Mouse (Mus musculus) lung, postnatal 0 days (tissue): ENCODE measurements at regions not wholly inside any gene's neighbourhood (a gene's known extent, or its start where the extent isn't known, plus 50 kb on each side); places are given as distances from the start of the nearest gene placed in this dataset.

Source experiments
- ATAC-seq: fragments of 200-750 bp; cut with Nextera tagmentation; 2 replicates; pipeline ENCODE4 v1.8.0; 2017; ENCODE audit warnings: moderate library complexity
- DNase-seq: peaks from one replicate; pipeline ENCODE4 v3.0.0-alpha.2; 2016; ENCODE audit warnings: low spot score
- H3K27ac ChIP-seq: fragments of 300-500 bp; sonication (generic); 2 replicates; pipeline ENCODE4 v1.5.1; 2014; ENCODE audit warnings: antibody characterized with exemption, mild to moderate bottlenecking, low read length, mixed read lengths
- H3K27me3 ChIP-seq: fragments of 300-500 bp; sonication (generic); replicated peaks from 2 replicates; pipeline ENCODE4 v1.6.1; 2014; ENCODE audit warnings: low read length, mixed read lengths; ENCODE audit not compliant: insufficient read depth
- H3K36me3 ChIP-seq: fragments of 300-500 bp; sonication (generic); 2 replicates; pipeline ENCODE4 v1.6.1; 2014; ENCODE audit warnings: low read length, mixed read lengths; ENCODE audit not compliant: insufficient read depth
- H3K4me1 ChIP-seq: fragments of 300-500 bp; sonication (generic); 2 replicates; pipeline ENCODE4 v1.6.1; 2014; ENCODE audit warnings: antibody characterized with exemption, low read depth, low read length, mixed read lengths; ENCODE audit not compliant: insufficient read depth
- H3K4me2 ChIP-seq: fragments of 300-500 bp; sonication (generic); replicated peaks from 2 replicates; pipeline ENCODE4 v1.6.1; 2014; ENCODE audit warnings: low read depth, mild to moderate bottlenecking, low read length, moderate library complexity, mixed read lengths
- H3K4me3 ChIP-seq: fragments of 300-500 bp; sonication (generic); 2 replicates; pipeline ENCODE4 v1.5.1; 2014; ENCODE audit warnings: low read depth, low read length
- H3K9ac ChIP-seq: fragments of 300-500 bp; sonication (generic); replicated peaks from 2 replicates; pipeline ENCODE4 v1.6.1; 2014; ENCODE audit warnings: low read depth, mild to moderate bottlenecking
- H3K9me3 ChIP-seq: fragments of 300-500 bp; sonication (generic); 2 replicates; pipeline ENCODE4 v1.6.1; 2016; ENCODE audit warnings: low read length, mixed read lengths
- CTCF ChIP-seq: IDR thresholded peaks from 2 replicates; pipeline ENCODE4 v1.5.1; 2016; ENCODE audit warnings: antibody characterized with exemption, mild to moderate bottlenecking
- EP300 ChIP-seq: IDR thresholded peaks from 2 replicates; pipeline ENCODE4 v1.6.1; 2016; ENCODE audit warnings: antibody characterized with exemption, mild to moderate bottlenecking, control low read depth
- WGBS: fragments of 180-500 bp; shearing (Covaris S2); extraction: QIAGEN DNeasy Blood & Tissue Kit; methylation state at CpG from one replicate; pipeline ENCODE4 v1.1.7; 2014; 5-methylcytosine and 5-hydroxymethylcytosine counted together

DNA sequence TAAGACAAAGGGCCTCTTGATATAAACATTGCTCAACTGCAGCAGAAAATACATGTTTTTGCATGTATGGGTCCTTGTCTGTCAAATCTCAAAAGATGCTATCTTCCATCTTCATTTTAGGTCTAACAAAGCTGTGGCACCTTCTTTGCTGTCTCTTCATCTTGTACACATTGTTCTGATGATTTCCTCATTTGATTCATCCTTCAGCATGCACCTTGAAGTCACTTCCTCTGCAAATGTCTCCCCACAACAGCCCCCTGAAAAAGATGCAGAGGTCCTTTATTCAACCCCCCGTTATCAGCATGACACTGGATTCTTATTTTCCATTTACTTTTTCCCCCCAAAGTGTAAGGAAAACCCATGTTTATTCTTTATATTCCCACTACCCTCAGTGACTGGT is 290.5 kb upstream of the Kcnh8 start:
- Histone ChIP-seq H3K36me3 (no peaks in the 10 kb centered on the region), H3K9ac (no peak overlapping the region), H3K9me3 (no peaks in the 10 kb centered on the region), H3K27me3 (no peaks in the 10 kb centered on the region), H3K27ac (no peak overlapping the region), H3K4me3 (no peak overlapping the region), H3K4me1 (no peaks in the 10 kb centered on the region), H3K4me2 (no peak overlapping the region)
- no peak for ATAC-seq
- no peak for DNase-seq
- WGBS: 67% methylated on average over 1 of the region's 1 CpGs
- TF ChIP-seq CTCF (no peak), EP300 (no peak)

DNA sequence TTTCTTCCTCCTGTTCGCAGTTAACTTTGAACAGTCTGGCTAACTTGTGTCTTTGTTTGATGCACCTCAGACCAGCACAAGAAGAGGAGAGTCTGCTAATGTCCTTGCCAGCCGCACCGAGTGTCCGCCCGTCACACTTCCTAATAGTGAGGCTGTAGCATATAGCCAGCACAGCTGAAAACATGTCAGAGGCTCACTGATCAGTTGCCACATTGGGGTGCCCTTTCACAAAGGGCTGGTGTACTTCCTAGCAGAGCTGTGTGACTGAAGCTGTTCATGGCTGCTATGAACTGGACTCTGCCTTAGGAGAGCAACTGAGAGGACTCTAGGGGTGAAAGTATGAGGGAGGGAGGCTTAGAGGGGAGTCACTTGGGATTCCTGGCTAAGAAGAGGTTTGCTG is 293.7 kb upstream of the Kcnh8 start:
- no peaks in the 10 kb centered on the region for H3K9me3 ChIP-seq
- no peak overlapping the region for H3K4me2 ChIP-seq
- no peak for ATAC-seq
- H3K27me3 ChIP-seq: no peaks in the 10 kb centered on the region
- WGBS: 85% methylated on average over 5 of the region's 5 CpGs
- H3K4me3 ChIP-seq: no peak overlapping the region
- TF ChIP-seq CTCF (no peak), EP300 (no peak)
- no peak overlapping the region for H3K27ac ChIP-seq
- H3K36me3 ChIP-seq: no peaks in the 10 kb centered on the region
- DNase-seq: no peak
- no peaks in the 10 kb centered on the region for H3K4me1 ChIP-seq
- H3K9ac ChIP-seq: no peak overlapping the region

DNA sequence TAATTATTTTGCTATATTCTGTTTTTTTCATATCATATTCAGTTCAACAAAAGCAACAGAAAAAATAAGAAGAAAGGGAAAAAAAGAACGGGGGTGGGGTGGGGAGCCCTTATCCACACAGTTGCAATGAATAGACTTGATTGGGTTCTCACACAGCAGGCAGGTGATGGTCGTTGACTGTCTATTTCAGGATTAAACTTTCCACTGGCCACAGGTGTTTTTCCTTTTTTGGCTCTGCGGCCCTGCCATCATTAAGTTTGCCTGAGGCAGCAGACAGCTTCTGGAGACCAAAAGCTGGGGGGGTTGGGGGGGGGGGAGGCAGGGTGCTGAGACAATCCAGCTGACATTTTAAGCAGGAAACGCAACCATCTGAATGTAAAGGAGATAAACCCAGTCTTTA is 298.4 kb upstream of the Kcnh8 start:
- ATAC-seq (no peak), DNase-seq (no peak)
- no peak overlapping the region for H3K9ac ChIP-seq
- H3K9me3 ChIP-seq: no peaks in the 10 kb centered on the region
- H3K4me1 ChIP-seq: no peaks in the 10 kb centered on the region
- H3K4me3 ChIP-seq: no peak overlapping the region
- no peak overlapping the region for H3K4me2 ChIP-seq
- no peak overlapping the region for H3K27ac ChIP-seq
- no peaks in the 10 kb centered on the region for H3K36me3 ChIP-seq
- TF ChIP-seq CTCF (no peak), EP300 (no peak)
- 60% methylated on average over 4 of the region's 4 CpGs for WGBS
- H3K27me3 ChIP-seq: no peaks in the 10 kb centered on the region

DNA sequence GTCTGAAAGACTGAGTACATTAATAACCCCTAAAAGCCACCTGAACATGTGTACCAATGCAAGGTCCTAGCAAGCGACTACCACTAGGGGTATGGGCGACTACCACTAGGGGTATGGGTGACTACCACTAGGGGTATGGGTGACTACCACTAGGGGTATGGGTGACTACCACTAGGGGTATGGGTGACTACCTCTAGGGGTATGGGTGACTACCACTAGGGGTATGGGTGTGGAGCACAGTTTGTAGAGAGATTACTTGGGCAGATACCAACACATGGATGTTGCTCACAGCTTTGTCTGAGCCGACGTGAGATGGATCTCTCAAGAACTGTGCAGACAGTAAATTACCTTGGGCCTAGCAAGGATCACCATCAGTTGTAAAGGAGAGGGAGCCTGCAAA is 299.2 kb upstream of the Kcnh8 start:
- no peak overlapping the region for H3K9ac ChIP-seq
- no peak overlapping the region for H3K4me3 ChIP-seq
- 89% methylated on average over 4 of the region's 4 CpGs for WGBS
- H3K4me2 ChIP-seq: no peak overlapping the region
- DNase-seq: no peak
- ATAC-seq: no peak
- no peaks in the 10 kb centered on the region for H3K9me3 ChIP-seq
- H3K36me3 ChIP-seq: no peaks in the 10 kb centered on the region
- H3K4me1 ChIP-seq: no peaks in the 10 kb centered on the region
- no peaks in the 10 kb centered on the region for H3K27me3 ChIP-seq
- no peak overlapping the region for H3K27ac ChIP-seq
- TF ChIP-seq CTCF: no peak
- TF ChIP-seq EP300: no peak

DNA sequence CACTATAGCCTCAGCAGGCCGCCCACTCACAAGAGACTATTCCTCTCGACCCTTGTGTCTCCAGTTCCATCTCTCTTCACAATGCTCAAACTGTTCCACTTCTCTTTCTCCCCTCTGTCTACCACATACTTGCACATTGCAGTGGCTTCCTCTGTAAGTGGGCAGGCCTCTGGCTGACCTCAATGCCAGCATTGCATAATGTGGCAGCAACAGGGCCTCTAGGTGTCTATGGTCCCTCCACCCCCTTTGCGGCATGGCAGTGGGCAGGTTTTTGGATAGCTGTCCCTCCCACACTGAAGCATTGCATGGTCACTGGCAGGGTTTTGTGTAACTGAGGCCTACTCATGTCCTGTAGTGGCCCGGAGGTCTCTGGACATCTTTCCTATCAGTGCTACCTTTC is 302.7 kb upstream of the Kcnh8 start:
- H3K4me3 ChIP-seq: no peak overlapping the region
- H3K9me3 ChIP-seq: no peaks in the 10 kb centered on the region
- no peak overlapping the region for H3K27ac ChIP-seq
- H3K4me1 ChIP-seq: no peaks in the 10 kb centered on the region
- 84% methylated on average over 4 of the region's 4 CpGs for WGBS
- DNase-seq (no peak), ATAC-seq (no peak)
- no peak overlapping the region for H3K9ac ChIP-seq
- no peak overlapping the region for H3K4me2 ChIP-seq
- TF ChIP-seq EP300: no peak
- no peak for TF ChIP-seq CTCF
- H3K27me3 ChIP-seq: no peaks in the 10 kb centered on the region
- H3K36me3 ChIP-seq: no peaks in the 10 kb centered on the region

DNA sequence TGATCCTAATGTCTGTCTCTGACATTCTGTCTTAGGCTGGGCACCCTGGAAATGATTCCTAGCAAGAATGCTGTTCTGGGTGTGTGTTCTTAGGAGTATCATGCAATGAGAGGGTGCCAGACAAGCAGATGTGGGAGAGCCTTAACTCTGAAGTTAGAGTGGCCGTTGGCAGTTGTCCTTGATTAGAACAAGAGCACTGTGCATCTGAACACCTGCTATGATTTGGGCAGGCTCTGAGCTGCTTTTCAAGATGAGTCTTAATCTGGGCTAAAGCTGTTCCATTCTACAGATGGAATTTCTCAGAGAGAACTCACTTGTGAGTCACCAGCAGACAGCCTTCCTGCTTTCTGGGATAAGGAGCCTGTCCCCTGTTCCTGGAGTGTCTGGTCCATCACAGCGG is 317.1 kb upstream of the Kcnh8 start:
- H3K4me3 ChIP-seq: no peak overlapping the region
- no peaks in the 10 kb centered on the region for H3K27me3 ChIP-seq
- no peaks in the 10 kb centered on the region for H3K9me3 ChIP-seq
- no peaks in the 10 kb centered on the region for H3K4me1 ChIP-seq
- DNase-seq (no peak), ATAC-seq (no peak)
- H3K27ac ChIP-seq: no peak overlapping the region
- TF ChIP-seq CTCF: no peak
- no peak for TF ChIP-seq EP300
- no peak overlapping the region for H3K4me2 ChIP-seq
- no peak overlapping the region for H3K9ac ChIP-seq
- no peaks in the 10 kb centered on the region for H3K36me3 ChIP-seq
- 69% methylated on average over 2 of the region's 2 CpGs for WGBS

DNA sequence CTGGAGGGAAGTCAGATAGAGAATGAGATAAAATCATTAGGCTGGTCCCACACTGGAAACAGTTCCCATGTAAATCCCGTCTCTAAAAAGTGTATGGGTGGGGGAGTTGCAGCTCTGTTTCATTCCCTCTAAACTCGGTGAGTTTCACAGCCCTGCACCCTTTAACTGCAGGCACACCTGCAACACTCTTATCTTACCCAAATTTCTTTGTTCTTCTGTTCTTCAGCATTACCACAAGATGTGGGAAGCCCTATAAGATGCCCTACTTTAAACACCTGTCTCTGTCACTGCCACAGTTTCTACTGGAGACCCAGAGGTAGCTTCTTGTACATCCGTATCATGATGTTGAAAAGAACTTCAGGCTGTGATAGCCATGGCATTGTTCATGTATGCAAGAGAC is 320.2 kb upstream of the Kcnh8 start:
- Histone ChIP-seq H3K9me3 (no peaks in the 10 kb centered on the region), H3K4me3 (no peak overlapping the region), H3K36me3 (no peaks in the 10 kb centered on the region), H3K4me1 (no peaks in the 10 kb centered on the region), H3K9ac (no peak overlapping the region), H3K4me2 (no peak overlapping the region), H3K27ac (no peak overlapping the region), H3K27me3 (no peaks in the 10 kb centered on the region)
- DNase-seq (no peak), ATAC-seq (no peak)
- WGBS: 52% methylated on average over 3 of the region's 3 CpGs
- TF ChIP-seq CTCF (no peak), EP300 (no peak)
